Mouse (Mus musculus): ENCODE measurements around the gene Gm9821. TPM values are rescaled to one million over a fixed set of nuclear protein-coding genes. Genes with fewer than 3 reads are reported as not detected.

Gm9821 gene
- polyA plus RNA-seq, 1 experiment from 2014 or later: 0.69 TPM

- POLR2A ChIA-PET: no interaction called here
- no peak for DNase-seq (ENCODE audit: low read depth, low spot score)
- CTCF ChIA-PET: interaction anchor here (0.9 to 2.2 kb wide), 3 partner anchors 9 to 137 kb away, joined by 3 to 4 read pairs (median 3); no protein-coding TSS in a partner anchor
- ATAC-seq: no peak
- no peaks in the 10 kb centered on the region for H3K27me3 ChIP-seq
- no peak for TF ChIP-seq CTCF (IDR thresholded peaks at IDR 0.05)
- in situ Hi-C loops (cut with MboI; ENCODE audit: low pct_unique_long_range_greater_than_20kb): no loop called here
These were observed 29.0 kb upstream of the Gm9821 start for GRCm38 (mm10) chr2:91916346-91916977.

GRCm38 (mm10) chr2:91917096-91917495, 28.4 kb upstream of the Gm9821 start:
- no peak for ATAC-seq
- in situ Hi-C loops (cut with MboI; ENCODE audit: low pct_unique_long_range_greater_than_20kb): no loop called here
- POLR2A ChIA-PET: no interaction called here
- TF ChIP-seq CTCF (IDR thresholded peaks at IDR 0.05): no peak
- no peaks in the 10 kb centered on the region for H3K27me3 ChIP-seq
- CTCF ChIA-PET: interaction anchor here (1.5 to 2.2 kb wide), 2 partner anchors 11 to 137 kb away, joined by 3 to 4 read pairs; no protein-coding TSS in a partner anchor
- no peak for DNase-seq (ENCODE audit: low read depth, low spot score)

DNA sequence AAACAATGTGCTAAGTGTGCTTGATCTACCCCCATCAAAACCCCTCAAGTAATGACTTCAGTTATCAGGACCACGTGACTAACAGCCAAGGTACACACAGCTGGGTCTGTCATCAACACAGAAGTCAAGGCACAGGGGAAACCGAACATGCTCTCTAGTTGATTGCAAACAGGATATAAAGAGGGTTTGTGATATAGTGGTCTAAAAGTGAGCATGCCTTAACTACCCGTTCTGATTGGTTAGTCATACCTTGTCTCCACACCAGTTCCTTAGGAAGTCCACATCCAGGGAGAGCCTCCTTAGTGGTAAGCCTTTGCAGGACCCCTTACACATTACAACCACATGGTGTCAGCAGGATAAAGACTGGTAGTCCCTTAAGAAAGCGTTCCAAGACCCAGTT, 25.4 kb upstream of the Gm9821 start:
- in situ Hi-C loops (cut with MboI; ENCODE audit: low pct_unique_long_range_greater_than_20kb): no loop called here

GRCm38 (mm10) chr2:91921181-91921789, 24.2 kb upstream of the Gm9821 start:
- in situ Hi-C loops (cut with MboI; ENCODE audit: low pct_unique_long_range_greater_than_20kb): no loop called here
- ATAC-seq (no peak), DNase-seq (ENCODE audit: low read depth, low spot score) (no peak)
- ChIA-PET POLR2A (interaction anchor here (0.6 kb wide), 1 partner anchor 61 kb away, joined by 4 read pairs; no protein-coding TSS in a partner anchor), CTCF (no interaction called here)
- no peak for TF ChIP-seq CTCF (IDR thresholded peaks at IDR 0.05)
- peaks cover 12% of the 10 kb centered on the region for H3K27me3 ChIP-seq

More for the DNA sequence above, 25.4 kb upstream of the Gm9821 start:
- H3K27me3 ChIP-seq: peaks cover 12% of the 10 kb centered on the region
- no peak for ATAC-seq
- TF ChIP-seq CTCF (IDR thresholded peaks at IDR 0.05): no peak
- CTCF ChIA-PET: no interaction called here
- DNase-seq (ENCODE audit: low read depth, low spot score): no peak
- POLR2A ChIA-PET: no interaction called here

GRCm38 (mm10) chr2:91921790-91922570, 23.5 kb upstream of the Gm9821 start:
- DNase-seq (ENCODE audit: low read depth, low spot score) (no peak), ATAC-seq (peak; percentile 40)
- peaks cover 12% of the 10 kb centered on the region for H3K27me3 ChIP-seq
- no peak for TF ChIP-seq CTCF (IDR thresholded peaks at IDR 0.05)
- in situ Hi-C loops (cut with MboI; ENCODE audit: low pct_unique_long_range_greater_than_20kb): no loop called here
- POLR2A ChIA-PET: interaction anchor here (0.6 kb wide), 1 partner anchor 62 kb away, joined by 4 read pairs; no protein-coding TSS in a partner anchor
- CTCF ChIA-PET: no interaction called here

DNA sequence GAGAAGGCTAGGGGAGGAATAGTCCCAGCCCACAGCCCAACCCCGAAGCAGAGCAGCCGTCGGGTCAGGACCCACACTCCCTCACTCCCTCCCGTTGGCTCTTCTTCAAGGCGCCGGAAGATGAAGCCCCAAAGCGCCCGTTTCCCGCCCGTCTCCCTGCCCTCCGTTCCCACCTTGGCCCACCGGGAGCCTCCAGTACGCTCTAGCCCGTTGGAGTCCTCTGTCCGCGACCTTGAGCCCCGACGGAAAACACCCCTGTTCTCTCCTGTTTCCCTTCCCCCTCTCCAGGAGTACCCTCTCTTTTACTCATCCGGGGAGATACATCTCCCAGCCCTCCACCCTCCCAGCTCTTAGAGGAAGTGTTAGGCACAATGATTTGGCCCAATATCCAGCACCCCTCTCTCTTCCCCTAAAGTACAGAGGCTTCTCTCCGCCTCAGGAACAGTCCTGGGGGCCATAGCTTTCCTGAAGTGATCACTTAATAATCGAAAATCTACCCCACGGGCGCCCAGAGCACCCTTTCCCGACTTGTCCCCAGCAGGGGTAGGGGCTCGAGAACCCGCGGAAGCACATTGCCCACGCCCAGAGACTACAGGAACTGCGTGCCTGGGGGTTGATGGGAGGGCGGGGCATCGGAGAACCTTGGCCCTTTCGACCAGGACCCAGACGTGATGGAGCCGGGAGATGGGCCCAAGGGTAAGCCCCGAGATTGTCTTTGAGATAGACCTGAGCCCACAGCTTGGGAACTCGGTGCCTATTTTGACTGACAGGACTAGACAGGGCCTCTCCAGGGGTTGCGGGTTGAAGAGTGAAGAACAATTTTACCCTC, 22.7 kb upstream of the Gm9821 start:
- no peak for TF ChIP-seq CTCF (IDR thresholded peaks at IDR 0.05)
- ATAC-seq (no peak), DNase-seq (ENCODE audit: low read depth, low spot score) (no peak)
- in situ Hi-C loops (cut with MboI; ENCODE audit: low pct_unique_long_range_greater_than_20kb): no loop called here
- ChIA-PET POLR2A (no interaction called here), CTCF (no interaction called here)
- peaks cover 12% of the 10 kb centered on the region for H3K27me3 ChIP-seq

GRCm38 (mm10) chr2:91923415-91924337, 21.8 kb upstream of the Gm9821 start:
- ATAC-seq (no peak), DNase-seq (ENCODE audit: low read depth, low spot score) (no peak)
- ChIA-PET POLR2A (no interaction called here), CTCF (interaction anchor here (1.0 to 1.2 kb wide), 2 partner anchors 21 to 145 kb away, joined by 3 read pairs; no protein-coding TSS in a partner anchor)
- in situ Hi-C loops (cut with MboI; ENCODE audit: low pct_unique_long_range_greater_than_20kb): no loop called here
- peaks cover 12% of the 10 kb centered on the region for H3K27me3 ChIP-seq
- TF ChIP-seq CTCF (IDR thresholded peaks at IDR 0.05): no peak

DNA sequence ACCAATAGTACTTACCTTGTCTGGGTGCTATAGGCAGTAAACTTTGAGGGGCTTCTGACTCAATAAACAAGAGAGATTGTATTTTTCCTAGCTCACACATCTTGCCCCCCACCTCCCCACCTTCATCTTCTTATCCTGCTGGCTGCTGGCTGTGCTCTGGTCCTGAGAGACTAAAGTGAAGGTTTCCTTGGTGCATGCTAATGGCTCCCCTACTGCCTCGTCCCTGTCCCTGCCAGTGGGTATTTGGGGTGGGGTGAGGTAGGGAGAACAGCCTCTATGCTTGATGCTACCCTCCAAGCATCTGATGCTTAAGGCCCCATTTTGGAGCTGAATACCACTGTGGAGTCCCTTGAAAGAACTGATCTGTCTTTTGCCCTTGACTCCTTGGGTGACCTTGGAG, 20.8 kb upstream of the Gm9821 start:
- no peak for TF ChIP-seq CTCF (IDR thresholded peaks at IDR 0.05)
- ChIA-PET POLR2A (no interaction called here), CTCF (interaction anchor here (1.3 to 1.4 kb wide), 2 partner anchors 9 to 12 kb away, joined by 3 to 4 read pairs; no protein-coding TSS in a partner anchor)
- DNase-seq (ENCODE audit: low read depth, low spot score) (no peak), ATAC-seq (no peak)
- in situ Hi-C loops (cut with MboI; ENCODE audit: low pct_unique_long_range_greater_than_20kb): loop anchor here (5.0 kb wide), 1 partner anchor 142 kb away; no protein-coding TSS in a partner anchor
- H3K27me3 ChIP-seq: peaks cover 12% of the 10 kb centered on the region

DNA sequence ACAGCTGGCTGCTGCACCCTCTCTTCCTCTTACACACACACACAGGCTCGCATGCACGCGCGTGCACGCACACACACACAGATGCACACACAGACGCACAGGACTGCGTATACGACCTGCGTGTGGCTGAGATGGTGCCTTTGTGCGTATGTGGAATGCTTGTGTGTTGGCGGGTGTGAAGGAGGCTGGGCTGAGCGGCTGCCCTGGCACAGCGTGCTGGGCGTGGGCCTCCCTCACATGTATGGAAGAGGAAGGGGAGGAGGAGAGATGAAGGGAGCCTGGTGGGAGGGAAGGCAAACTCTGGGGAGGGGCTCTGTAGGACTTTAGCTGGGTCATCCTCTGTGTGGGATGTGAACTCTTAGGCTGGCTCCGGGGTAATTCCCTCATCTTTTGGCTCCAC, 20.1 kb upstream of the Gm9821 start:
- ChIA-PET POLR2A (no interaction called here), CTCF (interaction anchor here (1.0 to 1.4 kb wide), 3 partner anchors 10 to 19 kb away, joined by 3 to 4 read pairs (median 3); no protein-coding TSS in a partner anchor)
- ATAC-seq (no peak), DNase-seq (ENCODE audit: low read depth, low spot score) (no peak)
- peaks cover 12% of the 10 kb centered on the region for H3K27me3 ChIP-seq
- no peak for TF ChIP-seq CTCF (IDR thresholded peaks at IDR 0.05)
- in situ Hi-C loops (cut with MboI; ENCODE audit: low pct_unique_long_range_greater_than_20kb): loop anchor here (5.0 kb wide), 1 partner anchor 143 kb away; no protein-coding TSS in a partner anchor

Measured in Patski (cell line).